ENCODE assay signal across 10 mouse cellular contexts in genomic region chr8:37131988-37132387, GRCm38 (mm10).
A peak's percentile ranks its signal among the peaks of the same experiment; 100 is the strongest.
DNase-seq lines count a peak whose midpoint lies in the region; ATAC-seq and TF ChIP-seq lines count a peak whose summit lies in the region.
"Had no signal": no experiment of that assay in that cellular context is flagged by ENCODE, and none has a peak within 500 bp of the region (broad histone marks: within the 10 kb centered on the region; RNA-seq: fewer than 3 reads in every experiment).

No protein-coding gene starts in this region.

- H3K4me1 ChIP-seq in lung, embryonic 14.5 days (ENCODE audit: insufficient read depth): no peaks in the 10 kb centered on the region
- no peaks in the 10 kb centered on the region for H3K4me1 ChIP-seq in hindbrain, embryonic 14.5 days (replicated peaks; ENCODE audit: control insufficient read depth, insufficient read depth, low read length)
- no peaks in the 10 kb centered on the region for H3K4me1 ChIP-seq in neural tube, embryonic 11.5 days (ENCODE audit: control insufficient read depth, insufficient read depth, low read length)
- H3K4me1 ChIP-seq: embryonic facial prominence, embryonic 15.5 days; stomach, embryonic 15.5 days had no signal

- DNase-seq in lung, embryonic 14.5 days: peak; percentile 89
- DNase-seq in lung, postnatal 14 days: no peak
- DNase-seq in c-Kit-positive CD71-positive TER-119-negative erythroid progenitor cells, embryonic 14.5 days (ENCODE audit: low read depth): peak; percentile 1
- peak; percentile 82 for DNase-seq in hindbrain, embryonic 14.5 days (ENCODE audit: low spot score)
- peak; percentile 19 for DNase-seq in neural tube, embryonic 11.5 days (ENCODE audit: low spot score)
- no peak for DNase-seq in spleen, postnatal 10 days (ENCODE audit: low spot score in 2 of 2)

- H3K27me3 ChIP-seq in lung, embryonic 14.5 days (ENCODE audit: insufficient read depth, low read length): no peaks in the 10 kb centered on the region
- no peaks in the 10 kb centered on the region for H3K27me3 ChIP-seq in hindbrain, embryonic 14.5 days (ENCODE audit: control insufficient read depth, insufficient read depth, low read length)
- H3K27me3 ChIP-seq in neural tube, embryonic 11.5 days (ENCODE audit: control insufficient read depth, insufficient read depth, low read length): no peaks in the 10 kb centered on the region
- H3K27me3 ChIP-seq: embryonic facial prominence, embryonic 15.5 days; limb, embryonic 15.5 days; stomach, embryonic 15.5 days had no signal

- peak; percentile 57 for TF ChIP-seq CTCF in lung, embryonic 14.5 days (IDR thresholded peaks at IDR 0.05; ENCODE audit: low read depth)

- no peak overlapping the region for H3K4me2 ChIP-seq in lung, embryonic 14.5 days
- H3K4me2 ChIP-seq in hindbrain, embryonic 14.5 days (replicated peaks): no peak overlapping the region
- H3K4me2 ChIP-seq in neural tube, embryonic 11.5 days (ENCODE audit: low read depth): no peak overlapping the region
- H3K4me2 ChIP-seq: embryonic facial prominence, embryonic 15.5 days; limb, embryonic 15.5 days; stomach, embryonic 15.5 days had no signal

- H3K27ac ChIP-seq in lung, embryonic 14.5 days (ENCODE audit: low read depth): no peak overlapping the region
- H3K27ac ChIP-seq in hindbrain, embryonic 14.5 days: no peak overlapping the region
- H3K27ac ChIP-seq in neural tube, embryonic 11.5 days (ENCODE audit: low read depth, low read length): no peak overlapping the region
- H3K27ac ChIP-seq: embryonic facial prominence, embryonic 15.5 days; limb, embryonic 15.5 days; stomach, embryonic 15.5 days had no signal

- H3K4me3 ChIP-seq in lung, embryonic 14.5 days (ENCODE audit: low read depth, low read length): no peak overlapping the region
- H3K4me3 ChIP-seq in hindbrain, embryonic 14.5 days (replicated peaks; ENCODE audit: low read length): no peak overlapping the region
- H3K4me3 ChIP-seq in neural tube, embryonic 11.5 days (ENCODE audit: low read depth, low read length): no peak overlapping the region
- H3K4me3 ChIP-seq: embryonic facial prominence, embryonic 15.5 days; limb, embryonic 15.5 days; stomach, embryonic 15.5 days had no signal

- H3K9ac ChIP-seq in lung, embryonic 14.5 days: no peak overlapping the region
- H3K9ac ChIP-seq in hindbrain, embryonic 14.5 days: 0 out of 2 replicates have a peak overlapping the region, but pooled peaks have one; percentile 20
- no peak overlapping the region for H3K9ac ChIP-seq in neural tube, embryonic 11.5 days (ENCODE audit: low read length)
- H3K9ac ChIP-seq: embryonic facial prominence, embryonic 15.5 days; limb, embryonic 15.5 days; stomach, embryonic 15.5 days had no signal

- 6% methylated on average over 4 of the region's 4 CpGs for WGBS in lung, embryonic 14.5 days
- 29% methylated on average over 4 of the region's 4 CpGs for WGBS in hindbrain, embryonic 14.5 days
- 23% methylated on average over 4 of the region's 4 CpGs for WGBS in neural tube, embryonic 11.5 days

- H3K9me3 ChIP-seq in lung, embryonic 14.5 days (ENCODE audit: low read depth, low read length): no peaks in the 10 kb centered on the region
- H3K9me3 ChIP-seq in hindbrain, embryonic 14.5 days (ENCODE audit: control insufficient read depth, low read length): no peaks in the 10 kb centered on the region
- no peaks in the 10 kb centered on the region for H3K9me3 ChIP-seq in neural tube, embryonic 11.5 days (ENCODE audit: control insufficient read depth, low read length)
- H3K9me3 ChIP-seq: embryonic facial prominence, embryonic 15.5 days; limb, embryonic 15.5 days; stomach, embryonic 15.5 days had no signal

- ATAC-seq in lung, embryonic 14.5 days (ENCODE audit: insufficient read depth): peak; percentile 60; the same call in 1 of the 2 replicates
- 0 out of 2 replicates have a peak, but pooled peaks have one; percentile 43 for ATAC-seq in hindbrain, embryonic 14.5 days (ENCODE audit: low FRiP score)
- peak; percentile 47; the same call in 1 of the 2 replicates for ATAC-seq in neural tube, embryonic 11.5 days (ENCODE audit: insufficient read depth, low FRiP score, low TSS enrichment)
- no peak for ATAC-seq in erythroid progenitor cell, adult 5-6 weeks (replicated peaks; ENCODE audit: low FRiP score, poor library complexity, severe bottlenecking)

- H3K36me3 ChIP-seq in lung, embryonic 14.5 days (ENCODE audit: insufficient read depth): no peaks in the 10 kb centered on the region
- H3K36me3 ChIP-seq in hindbrain, embryonic 14.5 days (replicated peaks; ENCODE audit: control insufficient read depth, insufficient read depth): no peaks in the 10 kb centered on the region
- no peaks in the 10 kb centered on the region for H3K36me3 ChIP-seq in neural tube, embryonic 11.5 days (ENCODE audit: control insufficient read depth, insufficient read depth, low read length)
- H3K36me3 ChIP-seq: embryonic facial prominence, embryonic 15.5 days; limb, embryonic 15.5 days; stomach, embryonic 15.5 days had no signal

Comparison
In these comparisons a context has a peak if more than half of its experiments do, and no peak if none do; other contexts are left out.
1. DNase-seq: peak in lung, embryonic 14.5 days (single experiment), c-Kit-positive CD71-positive TER-119-negative erythroid progenitor cells, embryonic 14.5 days (single experiment), hindbrain, embryonic 14.5 days (single experiment) and neural tube, embryonic 11.5 days (single experiment); none in lung, postnatal 14 days (single experiment) and spleen, postnatal 10 days (0 of 2).